Mouse (Mus musculus): ENCODE measurements at regions not wholly inside any gene's neighbourhood (a gene's known extent, or its start where the extent isn't known, plus 50 kb on each side); places are given as distances from the start of the nearest gene placed in this dataset.

GRCm38 (mm10) chr3:21892864-21893404 lies 183.5 kb upstream of the Tbl1xr1 start:
- no peaks in the 10 kb centered on the region for H3K36me3 ChIP-seq (replicated peaks in 1 of 2; ENCODE audit: control insufficient read depth in 1 of 2, insufficient read depth in 1 of 2, low read length in 1 of 2)

DNA sequence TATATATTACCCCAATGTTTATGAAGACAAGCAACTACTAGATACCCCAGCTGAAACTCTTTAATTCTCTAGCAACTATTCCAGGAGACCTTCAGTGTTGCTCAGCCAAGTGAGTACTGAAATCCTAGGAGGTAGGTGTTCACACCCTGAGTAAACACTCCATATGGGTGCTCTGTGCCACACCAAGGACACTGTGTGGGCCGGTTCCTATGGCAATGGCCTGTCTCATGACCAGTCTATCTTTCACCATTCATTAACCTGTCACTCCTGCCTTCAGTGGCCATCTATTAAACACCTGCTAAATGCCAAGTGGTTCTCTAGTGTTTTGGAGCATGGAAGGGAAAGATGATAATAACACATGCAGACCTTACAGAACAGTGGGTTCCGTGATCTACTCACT lies 180.9 kb upstream of the Tbl1xr1 start:
- in situ Hi-C loops (cut with MboI; ENCODE audit: low pct_ligation_motif_present, low pct_unique_long_range_greater_than_20kb, low sequenced_read_pairs) = no loop called here
- H3K9ac ChIP-seq (ENCODE audit: insufficient read depth, low read depth) = no peak overlapping the region
- no peak overlapping the region for H3K4me3 ChIP-seq (replicated peaks in 1 of 3; ENCODE audit: low read depth in 2 of 3, low read length in 2 of 3, poor library complexity in 1 of 3)
- no peaks in the 10 kb centered on the region for H3K36me3 ChIP-seq (replicated peaks in 1 of 2; ENCODE audit: control insufficient read depth in 1 of 2, insufficient read depth in 1 of 2, low read length in 1 of 2)
- DNase-seq (ENCODE audit: extremely low read depth) = no peak
- no peak overlapping the region for H3K27ac ChIP-seq (ENCODE audit: insufficient read depth, low read depth)
- H3K79me2 ChIP-seq (replicated peaks; ENCODE audit: control insufficient read depth, extremely low read depth, insufficient read depth, poor library complexity, severe bottlenecking) = no peaks in the 10 kb centered on the region
- no peaks in the 10 kb centered on the region for H3K27me3 ChIP-seq (replicated peaks)
- dilution Hi-C loops (cut with MboI; ENCODE audit: extremely low pct_ligation_motif_present, extremely low pct_unique_long_range_greater_than_20kb, low sequenced_read_pairs) = no loop called here
- no peak for TF ChIP-seq POLR2AphosphoS2 (IDR thresholded peaks at IDR 0.05; ENCODE audit: low read depth, low read length)
- no peak for TF ChIP-seq TCF12 (IDR thresholded peaks at IDR 0.05; ENCODE audit: low read depth, low read length)
- TF ChIP-seq ELF1 (IDR thresholded peaks at IDR 0.05; ENCODE audit: low read depth, low read length) = no peak
- TF ChIP-seq NELFE (IDR thresholded peaks at IDR 0.05; ENCODE audit: low read depth, low read length) = no peak
- TF ChIP-seq PAX5 (IDR thresholded peaks at IDR 0.05; ENCODE audit: low read length) = no peak
- no peak for TF ChIP-seq UBTF (IDR thresholded peaks at IDR 0.05; ENCODE audit: low read depth, low read length)
- TF ChIP-seq MAX (IDR thresholded peaks at IDR 0.05; ENCODE audit: low read length) = no peak
- TF ChIP-seq USF2 (conservative IDR thresholded peaks at IDR 0.05; ENCODE audit: low read depth, low read length) = no peak
- TF ChIP-seq ETS1 (conservative IDR thresholded peaks at IDR 0.05; ENCODE audit: low read depth, low read length) = no peak
- TF ChIP-seq EP300 (IDR thresholded peaks at IDR 0.05; ENCODE audit: low read length) = no peak
- no peak for TF ChIP-seq MYC (IDR thresholded peaks at IDR 0.05; ENCODE audit: low read depth, low read length)
- no peak for TF ChIP-seq MAZ (IDR thresholded peaks at IDR 0.05; ENCODE audit: low read depth, low read length)
- TF ChIP-seq E2F4 (IDR thresholded peaks at IDR 0.05; ENCODE audit: insufficient replicate concordance, low read depth, low read length) = no peak
- TF ChIP-seq ZKSCAN1 (IDR thresholded peaks at IDR 0.05; ENCODE audit: borderline replicate concordance, low read depth, low read length) = no peak
- TF ChIP-seq JUND (conservative IDR thresholded peaks at IDR 0.05; ENCODE audit: low read depth, low read length) = no peak
- no peak for TF ChIP-seq CHD1 (IDR thresholded peaks at IDR 0.05; ENCODE audit: low read depth, low read length)
- no peak for TF ChIP-seq MXI1 (IDR thresholded peaks at IDR 0.05; ENCODE audit: low read depth, low read length)
- no peak for TF ChIP-seq JUN (IDR thresholded peaks at IDR 0.05; ENCODE audit: insufficient read depth, low read depth, low read length)
- H3K4me2 ChIP-seq (ENCODE audit: insufficient read depth, low read depth, poor library complexity, severe bottlenecking) = no peak overlapping the region
- H3K9me3 ChIP-seq (replicated peaks; ENCODE audit: low read length) = no peaks in the 10 kb centered on the region
- no peaks in the 10 kb centered on the region for H3K4me1 ChIP-seq (ENCODE audit: control insufficient read depth in 1 of 2, insufficient read depth in 2 of 2)

More at GRCm38 (mm10) chr3:21892864-21893404, 183.5 kb upstream of the Tbl1xr1 start:
- Histone ChIP-seq H3K4me1 (ENCODE audit: control insufficient read depth in 1 of 2, insufficient read depth in 2 of 2) (no peaks in the 10 kb centered on the region), H3K27ac (ENCODE audit: insufficient read depth, low read depth) (no peak overlapping the region), H3K9me3 (replicated peaks; ENCODE audit: low read length) (no peaks in the 10 kb centered on the region), H3K79me2 (replicated peaks; ENCODE audit: control insufficient read depth, extremely low read depth, insufficient read depth, poor library complexity, severe bottlenecking) (no peaks in the 10 kb centered on the region), H3K4me3 (replicated peaks in 1 of 3; ENCODE audit: low read depth in 2 of 3, low read length in 2 of 3, poor library complexity in 1 of 3) (no peak overlapping the region), H3K9ac (ENCODE audit: insufficient read depth, low read depth) (no peak overlapping the region), H3K27me3 (replicated peaks) (no peaks in the 10 kb centered on the region), H3K4me2 (ENCODE audit: insufficient read depth, low read depth, poor library complexity, severe bottlenecking) (no peak overlapping the region)
- no peak for DNase-seq (ENCODE audit: extremely low read depth)
- no peak for TF ChIP-seq ETS1 (conservative IDR thresholded peaks at IDR 0.05; ENCODE audit: low read depth, low read length)
- TF ChIP-seq CHD2 (IDR thresholded peaks at IDR 0.05; ENCODE audit: low read length) = no peak
- TF ChIP-seq ZC3H11A (IDR thresholded peaks at IDR 0.05; ENCODE audit: low read depth, low read length) = no peak
- TF ChIP-seq MAFK (IDR thresholded peaks at IDR 0.05; ENCODE audit: insufficient replicate concordance, low read length) = no peak
- TF ChIP-seq POLR2AphosphoS2 (IDR thresholded peaks at IDR 0.05; ENCODE audit: low read depth, low read length) = no peak
- dilution Hi-C loops (cut with MboI; ENCODE audit: extremely low pct_ligation_motif_present, extremely low pct_unique_long_range_greater_than_20kb, low sequenced_read_pairs) (no loop called here), in situ Hi-C loops (cut with MboI; ENCODE audit: low pct_ligation_motif_present, low pct_unique_long_range_greater_than_20kb, low sequenced_read_pairs) (no loop called here)

Data from CH12.LX (cell line).